Mouse (Mus musculus) forebrain, embryonic 15.5 days (tissue): ENCODE measurements around the gene Arhgef39. TPM values are rescaled to one million over a fixed set of nuclear protein-coding genes. Genes with fewer than 3 reads are reported as not detected.

Experiments used
- ATAC-seq: fragments of 200-750 bp; cut with Nextera tagmentation; replicated peaks from 2 replicates; pipeline ENCODE4 v1.8.0; 2017; ENCODE audit warnings: mild to moderate bottlenecking, moderate TSS enrichment, moderate library complexity
- H3K27ac ChIP-seq: fragments of 300-500 bp; sonication (generic); replicated peaks from 2 replicates; pipeline ENCODE4 v1.5.1; 2015; ENCODE audit warnings: mild to moderate bottlenecking, inconsistent platforms
- H3K27me3 ChIP-seq: fragments of 300-500 bp; sonication (generic); 2 replicates; pipeline ENCODE4 v1.6.1; 2015; ENCODE audit warnings: inconsistent platforms
- H3K36me3 ChIP-seq: fragments of 300-500 bp; sonication (generic); 2 replicates; pipeline ENCODE4 v1.6.1; 2015; ENCODE audit warnings: mild to moderate bottlenecking, inconsistent platforms
- H3K4me1 ChIP-seq: fragments of 300-500 bp; sonication (generic); 2 replicates; pipeline ENCODE4 v1.6.1; 2015; ENCODE audit warnings: inconsistent platforms
- H3K4me2 ChIP-seq: fragments of 300-500 bp; sonication (generic); replicated peaks from 2 replicates; pipeline ENCODE4 v1.6.1; 2015; ENCODE audit warnings: mild to moderate bottlenecking, inconsistent platforms
- H3K4me3 ChIP-seq: fragments of 300-500 bp; sonication (generic); 2 replicates; pipeline ENCODE4 v1.5.1; 2015; ENCODE audit warnings: mild to moderate bottlenecking, inconsistent platforms
- H3K9ac ChIP-seq: fragments of 300-500 bp; sonication (generic); replicated peaks from 2 replicates; pipeline ENCODE4 v1.6.1; 2015; ENCODE audit warnings: mild to moderate bottlenecking, inconsistent platforms
- H3K9me3 ChIP-seq: fragments of 300-500 bp; sonication (generic); 2 replicates; pipeline ENCODE4 v1.6.1; 2016; ENCODE audit warnings: inconsistent platforms
- WGBS: fragments of 180-500 bp; shearing (Covaris S2); methylation state at CpG from one replicate; pipeline ENCODE4 v1.1.7; 2015; ENCODE audit warnings: mixed read lengths; 5-methylcytosine and 5-hydroxymethylcytosine counted together
- polyA plus RNA-seq: library from polyadenylated mRNA; unstranded; fragments of >200 nt; fragmentation: Nextera tagmentation; extraction: Ambion mirVana; gene quantifications from 2 replicates; pipeline ENCODE4 v1.2.1, GENCODE M21; 2015

Gene Arhgef39
- polyA plus RNA-seq, 1 experiment from 2014 or later: 17.5 TPM

DNA sequence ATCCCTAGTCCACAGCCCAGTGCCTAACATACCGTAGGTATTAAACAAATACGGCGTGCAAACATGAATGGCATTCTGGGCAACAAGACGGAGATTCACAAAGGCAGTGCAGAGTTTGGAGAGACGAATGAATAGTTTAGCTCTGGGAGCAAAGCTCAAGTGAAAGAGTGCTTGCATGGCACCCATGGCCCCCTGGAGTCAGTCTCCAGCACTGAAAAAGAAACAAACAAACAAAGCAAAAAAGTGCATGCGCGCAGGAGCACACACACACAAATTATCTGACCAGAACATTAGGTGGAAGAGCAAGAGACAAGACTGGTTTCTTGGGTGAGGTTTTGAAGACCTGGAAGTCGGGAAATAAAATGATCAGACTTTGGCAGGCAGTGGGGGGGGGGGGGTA lies 6.6 kb upstream of the Arhgef39 start:
- no peak overlapping the region for H3K4me2 ChIP-seq
- no peak overlapping the region for H3K4me3 ChIP-seq
- 53% methylated on average over 8 of the region's 8 CpGs for WGBS
- H3K9ac ChIP-seq: no peak overlapping the region
- ATAC-seq: no peak
- peaks cover 18% of the 10 kb centered on the region; the same call in 1 of the 2 replicates for H3K27me3 ChIP-seq
- no peaks in the 10 kb centered on the region for H3K36me3 ChIP-seq
- peaks cover 23% of the 10 kb centered on the region for H3K4me1 ChIP-seq
- H3K27ac ChIP-seq: no peak overlapping the region
- no peaks in the 10 kb centered on the region for H3K9me3 ChIP-seq

- H3K9me3 ChIP-seq: no peaks in the 10 kb centered on the region
- WGBS: 87% methylated on average over 4 of the region's 4 CpGs
- no peak overlapping the region for H3K27ac ChIP-seq
- no peak overlapping the region for H3K4me2 ChIP-seq
- H3K4me3 ChIP-seq: no peak overlapping the region
- H3K4me1 ChIP-seq: peaks cover 29% of the 10 kb centered on the region
- no peaks in the 10 kb centered on the region for H3K36me3 ChIP-seq
- no peak for ATAC-seq
- H3K27me3 ChIP-seq: peaks cover 15% of the 10 kb centered on the region; the same call in 1 of the 2 replicates
- no peak overlapping the region for H3K9ac ChIP-seq
Measured at GRCm38 (mm10) chr4:43504269-43504668, 4.8 kb upstream of the Arhgef39 start.

GRCm38 (mm10) chr4:43503506-43503905 lies 4.0 kb upstream of the Arhgef39 start:
- H3K4me2 ChIP-seq: no peak overlapping the region
- ATAC-seq: no peak
- WGBS: 87% methylated on average over 6 of the region's 6 CpGs

GRCm38 (mm10) chr4:43503041-43503440 lies 3.5 kb upstream of the Arhgef39 start:
- no peak for ATAC-seq
- Histone ChIP-seq H3K4me2 (no peak overlapping the region), H3K9ac (no peak overlapping the region), H3K27me3 (peaks cover 12% of the 10 kb centered on the region; the same call in 1 of the 2 replicates), H3K36me3 (no peaks in the 10 kb centered on the region), H3K4me1 (peaks cover 30% of the 10 kb centered on the region), H3K27ac (no peak overlapping the region), H3K9me3 (no peaks in the 10 kb centered on the region), H3K4me3 (no peak overlapping the region)
- WGBS: 70% methylated on average over 2 of the region's 2 CpGs

More at GRCm38 (mm10) chr4:43503506-43503905, 4.0 kb upstream of the Arhgef39 start:
- peaks cover 30% of the 10 kb centered on the region for H3K4me1 ChIP-seq
- no peaks in the 10 kb centered on the region for H3K36me3 ChIP-seq
- H3K4me3 ChIP-seq: no peak overlapping the region
- no peak overlapping the region for H3K9ac ChIP-seq
- H3K9me3 ChIP-seq: no peaks in the 10 kb centered on the region
- peaks cover 13% of the 10 kb centered on the region; the same call in 1 of the 2 replicates for H3K27me3 ChIP-seq
- no peak overlapping the region for H3K27ac ChIP-seq

GRCm38 (mm10) chr4:43498983-43499382 lies 512 bp downstream of the Arhgef39 start:
- peak; percentile 20; the same call in 1 of the 2 replicates for ATAC-seq
- H3K4me1 ChIP-seq: peaks cover 41% of the 10 kb centered on the region
- no peaks in the 10 kb centered on the region for H3K27me3 ChIP-seq
- no peak overlapping the region for H3K27ac ChIP-seq
- no peaks in the 10 kb centered on the region for H3K9me3 ChIP-seq
- 13% methylated on average over 8 of the region's 8 CpGs for WGBS
- H3K9ac ChIP-seq: peak overlapping the region; percentile 42
- H3K4me2 ChIP-seq: peak overlapping the region; percentile 71
- H3K4me3 ChIP-seq: peak overlapping the region; percentile 49
- no peaks in the 10 kb centered on the region for H3K36me3 ChIP-seq

GRCm38 (mm10) chr4:43497946-43498345 lies 1.5 kb downstream of the Arhgef39 start:
- no peak overlapping the region for H3K27ac ChIP-seq
- WGBS: 79% methylated on average over 4 of the region's 4 CpGs
- no peaks in the 10 kb centered on the region for H3K9me3 ChIP-seq
- H3K27me3 ChIP-seq: no peaks in the 10 kb centered on the region
- H3K9ac ChIP-seq: no peak overlapping the region
- no peaks in the 10 kb centered on the region for H3K36me3 ChIP-seq
- ATAC-seq: no peak
- peaks cover 44% of the 10 kb centered on the region for H3K4me1 ChIP-seq
- H3K4me3 ChIP-seq: peak overlapping the region; percentile 49
- peak overlapping the region; percentile 71 for H3K4me2 ChIP-seq

- WGBS: 92% methylated on average over 8 of the region's 8 CpGs
- Histone ChIP-seq H3K4me1 (peaks cover 44% of the 10 kb centered on the region), H3K27ac (no peak overlapping the region), H3K27me3 (no peaks in the 10 kb centered on the region), H3K4me2 (no peak overlapping the region), H3K9ac (no peak overlapping the region), H3K9me3 (no peaks in the 10 kb centered on the region), H3K36me3 (no peaks in the 10 kb centered on the region), H3K4me3 (no peak overlapping the region)
- no peak for ATAC-seq
Measured at GRCm38 (mm10) chr4:43497405-43497804, 2.1 kb downstream of the Arhgef39 start.

- WGBS: 44% methylated on average over 6 of the region's 6 CpGs
- no peaks in the 10 kb centered on the region for H3K27me3 ChIP-seq
- H3K4me1 ChIP-seq: peaks cover 44% of the 10 kb centered on the region
- H3K4me3 ChIP-seq: no peak overlapping the region
- no peak overlapping the region for H3K9ac ChIP-seq
- ATAC-seq: no peak
- H3K27ac ChIP-seq: no peak overlapping the region
- H3K9me3 ChIP-seq: no peaks in the 10 kb centered on the region
- H3K36me3 ChIP-seq: no peaks in the 10 kb centered on the region
- no peak overlapping the region for H3K4me2 ChIP-seq
Measured at GRCm38 (mm10) chr4:43496587-43496986, 2.9 kb downstream of the Arhgef39 start.

DNA sequence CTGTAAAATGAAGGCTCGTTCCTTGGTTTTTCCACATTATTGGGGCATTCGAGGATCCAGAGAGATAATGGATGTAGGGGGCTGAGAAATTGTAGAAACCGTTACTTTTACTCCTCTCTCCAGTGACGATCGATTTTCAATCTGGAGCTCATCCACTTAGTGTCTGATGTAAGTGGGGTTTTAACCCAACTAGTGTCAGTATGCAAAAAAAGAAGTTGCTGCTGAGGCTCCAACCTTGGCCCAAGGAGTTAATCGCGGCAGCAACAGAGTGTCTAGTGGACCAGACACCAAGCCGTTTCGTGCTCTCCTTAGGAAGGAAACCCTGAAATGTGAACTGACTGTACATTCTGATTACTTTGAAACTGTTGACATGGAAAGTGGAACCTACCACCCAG lies 5.7 kb downstream of the Arhgef39 start:
- H3K4me3 ChIP-seq: peak overlapping the region; percentile 84
- no peaks in the 10 kb centered on the region for H3K36me3 ChIP-seq
- peaks cover 33% of the 10 kb centered on the region for H3K4me1 ChIP-seq
- peak overlapping the region; percentile 77 for H3K9ac ChIP-seq
- no peak for ATAC-seq
- H3K27me3 ChIP-seq: no peaks in the 10 kb centered on the region
- 3% methylated on average over 9 of the region's 9 CpGs for WGBS
- peak overlapping the region; percentile 95 for H3K27ac ChIP-seq
- no peaks in the 10 kb centered on the region for H3K9me3 ChIP-seq
- H3K4me2 ChIP-seq: peak overlapping the region; percentile 55

DNA sequence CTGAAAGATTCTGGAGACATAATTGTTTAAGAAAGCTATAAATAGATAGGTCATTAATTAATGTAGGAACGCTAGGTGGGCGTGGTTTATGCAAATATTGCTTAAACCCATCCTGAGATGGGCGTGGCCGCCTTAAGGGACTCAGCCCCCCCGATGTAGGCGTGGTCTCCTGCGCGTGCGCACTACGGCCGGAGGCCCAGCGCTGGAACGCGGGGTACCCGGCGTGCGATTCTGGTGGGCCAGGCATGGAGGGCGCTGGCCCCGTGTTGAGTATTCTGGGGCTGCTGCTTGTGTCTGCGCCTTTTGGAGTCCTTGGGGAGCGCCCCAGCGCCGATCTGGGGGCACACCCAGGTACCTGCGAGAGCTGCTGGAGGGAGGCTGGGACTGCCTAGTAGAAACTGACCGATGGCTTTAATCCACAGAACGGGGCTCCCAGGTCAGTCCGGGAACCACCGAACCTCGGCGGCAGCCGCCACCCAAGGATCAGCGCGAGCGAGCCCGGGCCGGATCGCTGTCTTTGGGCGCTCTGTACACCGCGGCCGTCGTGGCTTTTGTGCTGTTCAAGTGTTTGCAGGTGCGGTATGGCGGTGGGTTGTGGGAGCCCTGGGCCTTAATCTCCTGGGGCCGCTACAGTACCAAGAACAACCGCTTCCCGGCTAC lies 6.2 kb downstream of the Arhgef39 start:
- Histone ChIP-seq H3K27ac (peak overlapping the region; percentile 95), H3K27me3 (no peaks in the 10 kb centered on the region), H3K9ac (peak overlapping the region; percentile 77), H3K4me1 (peaks cover 28% of the 10 kb centered on the region), H3K36me3 (no peaks in the 10 kb centered on the region), H3K9me3 (no peaks in the 10 kb centered on the region), H3K4me2 (peak overlapping the region; percentile 55), H3K4me3 (peak overlapping the region; percentile 84)
- WGBS: under 1% methylated on average over 47 of the region's 47 CpGs
- peak; percentile 92 for ATAC-seq

GRCm38 (mm10) chr4:43492821-43493185 lies 6.7 kb downstream of the Arhgef39 start, which contains the start of gene Ccdc107:
Gene Ccdc107, plus strand, starts transcription at chr4:43492900.
- Histone ChIP-seq H3K4me1 (peaks cover 23% of the 10 kb centered on the region), H3K4me3 (peak within 1 kb of the TSS; percentile 84), H3K27me3 (no peaks in the 10 kb centered on the region), H3K4me2 (peak within 1 kb of the TSS; percentile 55), H3K27ac (peak within 1 kb of the TSS; percentile 95), H3K9me3 (no peaks in the 10 kb centered on the region), H3K9ac (peak within 1 kb of the TSS; percentile 77), H3K36me3 (no peaks in the 10 kb centered on the region)
- peak; percentile 98 for ATAC-seq
- under 1% methylated on average over 25 of the region's 25 CpGs for WGBS

DNA sequence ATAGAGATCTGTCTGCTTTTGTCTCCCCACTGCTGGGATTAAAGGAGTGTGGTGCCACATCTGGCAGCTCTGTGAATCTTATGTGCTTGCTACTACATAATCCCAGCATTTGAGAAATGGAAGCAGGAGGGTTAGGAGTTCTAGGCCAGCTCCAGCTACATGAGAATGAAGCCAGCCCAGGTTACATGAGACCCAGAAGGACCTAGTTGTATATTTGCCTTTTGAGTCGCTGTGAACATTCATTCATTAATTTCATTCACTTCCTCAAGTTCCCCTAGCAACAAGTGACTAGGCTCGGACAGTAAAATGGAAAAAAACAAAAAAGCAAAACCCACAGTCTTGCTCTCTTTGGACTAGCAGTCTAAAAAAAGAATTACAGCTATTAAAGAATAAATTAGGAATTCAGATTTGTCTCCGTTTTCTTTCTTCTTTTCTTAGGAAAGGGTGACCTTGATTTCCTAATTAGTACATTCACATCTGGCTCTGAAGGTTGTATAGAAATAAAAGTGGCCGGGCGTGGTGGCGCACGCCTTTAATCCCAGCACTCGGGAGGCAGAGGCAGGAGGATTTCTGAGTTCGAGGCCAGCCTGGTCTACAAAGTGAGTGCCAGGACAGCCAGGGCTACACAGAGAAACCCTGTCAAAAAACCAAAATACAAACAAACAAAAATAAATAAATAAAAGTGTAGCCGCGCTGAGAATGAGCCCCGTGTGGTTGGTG lies 7.2 kb downstream of the Arhgef39 start:
- no peak for ATAC-seq
- Histone ChIP-seq H3K27me3 (no peaks in the 10 kb centered on the region), H3K27ac (peak overlapping the region; percentile 95), H3K4me2 (peak overlapping the region; percentile 55), H3K4me1 (peaks cover 19% of the 10 kb centered on the region), H3K9me3 (no peaks in the 10 kb centered on the region), H3K36me3 (no peaks in the 10 kb centered on the region), H3K9ac (no peak overlapping the region), H3K4me3 (peak overlapping the region; percentile 84)
- 34% methylated on average over 12 of the region's 12 CpGs for WGBS
